Mouse (Mus musculus): Measurements from ENCODE around the gene Mettl26. TPM values are rescaled to one million over a fixed set of nuclear protein-coding genes. Genes with fewer than 3 reads are reported as not detected.

The Mettl26 gene
- polyA plus RNA-seq, 1 experiment from 2014 or later: 50.7 TPM

GRCm38 (mm10) chr17:25886806-25887205, 11.9 kb downstream of the Mettl26 start:
- DNase-seq (ENCODE audit: low spot score) (no peak), ATAC-seq (no peak)
- Histone ChIP-seq H3K4me2 (replicated peaks; ENCODE audit: low read depth, low read length) (no peak overlapping the region), H3K9ac (replicated peaks; ENCODE audit: low read depth) (no peak overlapping the region), H3K27ac (ENCODE audit: low read length) (no peak overlapping the region), H3K36me3 (ENCODE audit: insufficient read depth, low read length) (peaks cover 9% of the 10 kb centered on the region; the same call in 1 of the 2 replicates), H3K4me3 (ENCODE audit: low read depth, low read length) (no peak overlapping the region), H3K4me1 (ENCODE audit: insufficient read depth, low read depth, low read length) (no peaks in the 10 kb centered on the region), H3K27me3 (replicated peaks; ENCODE audit: insufficient read depth, low read length) (no peaks in the 10 kb centered on the region), H3K9me3 (ENCODE audit: low read length) (no peaks in the 10 kb centered on the region)
- no peak for TF ChIP-seq EP300 (IDR thresholded peaks at IDR 0.05)
- no peak for TF ChIP-seq CTCF (IDR thresholded peaks at IDR 0.05)

GRCm38 (mm10) chr17:25887467-25887866, 12.6 kb downstream of the Mettl26 start:
- WGBS: 55% methylated on average over 10 of the region's 10 CpGs
- peaks cover 9% of the 10 kb centered on the region; the same call in 1 of the 2 replicates for H3K36me3 ChIP-seq (ENCODE audit: insufficient read depth, low read length)
- TF ChIP-seq CTCF (IDR thresholded peaks at IDR 0.05): no peak
- TF ChIP-seq EP300 (IDR thresholded peaks at IDR 0.05): peak; percentile 76

GRCm38 (mm10) chr17:25888837-25889236, 14.0 kb downstream of the Mettl26 start:
- H3K36me3 ChIP-seq (ENCODE audit: insufficient read depth, low read length): peaks cover 1% of the 10 kb centered on the region; the same call in 1 of the 2 replicates
- no peaks in the 10 kb centered on the region for H3K27me3 ChIP-seq (replicated peaks; ENCODE audit: insufficient read depth, low read length)
- no peak overlapping the region for H3K9ac ChIP-seq (replicated peaks; ENCODE audit: low read depth)

More at GRCm38 (mm10) chr17:25887467-25887866, 12.6 kb downstream of the Mettl26 start:
- peak; percentile 73 for ATAC-seq
- H3K4me2 ChIP-seq (replicated peaks; ENCODE audit: low read depth, low read length): no peak overlapping the region
- peak; percentile 56 for DNase-seq (ENCODE audit: low spot score)
- no peak overlapping the region for H3K9ac ChIP-seq (replicated peaks; ENCODE audit: low read depth)
- H3K27me3 ChIP-seq (replicated peaks; ENCODE audit: insufficient read depth, low read length): no peaks in the 10 kb centered on the region
- no peak overlapping the region for H3K4me3 ChIP-seq (ENCODE audit: low read depth, low read length)
- no peak overlapping the region for H3K27ac ChIP-seq (ENCODE audit: low read length)
- H3K4me1 ChIP-seq (ENCODE audit: insufficient read depth, low read depth, low read length): no peaks in the 10 kb centered on the region
- no peaks in the 10 kb centered on the region for H3K9me3 ChIP-seq (ENCODE audit: low read length)

GRCm38 (mm10) chr17:25893975-25894617, 19.2 kb downstream of the Mettl26 start:
- no peak overlapping the region for H3K9ac ChIP-seq (replicated peaks; ENCODE audit: low read depth)
- DNase-seq (ENCODE audit: low spot score) (peak; percentile 86), ATAC-seq (peak; percentile 85)
- TF ChIP-seq CTCF (IDR thresholded peaks at IDR 0.05) (peak; percentile 98), EP300 (IDR thresholded peaks at IDR 0.05) (no peak)
- no peaks in the 10 kb centered on the region for H3K9me3 ChIP-seq (ENCODE audit: low read length)
- 37% methylated on average over 2 of the region's 2 CpGs for WGBS
- no peak overlapping the region for H3K27ac ChIP-seq (ENCODE audit: low read length)
- no peaks in the 10 kb centered on the region for H3K27me3 ChIP-seq (replicated peaks; ENCODE audit: insufficient read depth, low read length)
- H3K4me3 ChIP-seq (ENCODE audit: low read depth, low read length): no peak overlapping the region
- no peaks in the 10 kb centered on the region for H3K36me3 ChIP-seq (ENCODE audit: insufficient read depth, low read length)
- H3K4me1 ChIP-seq (ENCODE audit: insufficient read depth, low read depth, low read length): no peaks in the 10 kb centered on the region
- no peak overlapping the region for H3K4me2 ChIP-seq (replicated peaks; ENCODE audit: low read depth, low read length)

More at GRCm38 (mm10) chr17:25888837-25889236, 14.0 kb downstream of the Mettl26 start:
- TF ChIP-seq EP300 (IDR thresholded peaks at IDR 0.05): no peak
- no peak for TF ChIP-seq CTCF (IDR thresholded peaks at IDR 0.05)
- Histone ChIP-seq H3K4me3 (ENCODE audit: low read depth, low read length) (no peak overlapping the region), H3K4me2 (replicated peaks; ENCODE audit: low read depth, low read length) (no peak overlapping the region), H3K4me1 (ENCODE audit: insufficient read depth, low read depth, low read length) (no peaks in the 10 kb centered on the region), H3K9me3 (ENCODE audit: low read length) (no peaks in the 10 kb centered on the region), H3K27ac (ENCODE audit: low read length) (no peak overlapping the region)
- DNase-seq (ENCODE audit: low spot score): no peak
- no peak for ATAC-seq
- WGBS: 92% methylated on average over 3 of the region's 3 CpGs

- H3K4me1 ChIP-seq (ENCODE audit: insufficient read depth, low read depth, low read length): no peaks in the 10 kb centered on the region
- ATAC-seq: no peak
- no peak for TF ChIP-seq CTCF (IDR thresholded peaks at IDR 0.05)
- no peak for TF ChIP-seq EP300 (IDR thresholded peaks at IDR 0.05)
- no peak overlapping the region for H3K4me3 ChIP-seq (ENCODE audit: low read depth, low read length)
- 54% methylated on average over 2 of the region's 2 CpGs for WGBS
- H3K27me3 ChIP-seq (replicated peaks; ENCODE audit: insufficient read depth, low read length): no peaks in the 10 kb centered on the region
- H3K9ac ChIP-seq (replicated peaks; ENCODE audit: low read depth): no peak overlapping the region
- no peak for DNase-seq (ENCODE audit: low spot score)
- H3K36me3 ChIP-seq (ENCODE audit: insufficient read depth, low read length): no peaks in the 10 kb centered on the region
- no peak overlapping the region for H3K27ac ChIP-seq (ENCODE audit: low read length)
- H3K4me2 ChIP-seq (replicated peaks; ENCODE audit: low read depth, low read length): no peak overlapping the region
- H3K9me3 ChIP-seq (ENCODE audit: low read length): no peaks in the 10 kb centered on the region
Measured at GRCm38 (mm10) chr17:25895415-25895814, 20.5 kb downstream of the Mettl26 start.

GRCm38 (mm10) chr17:25895891-25896290, 21.0 kb downstream of the Mettl26 start:
- H3K27ac ChIP-seq (ENCODE audit: low read length): no peak overlapping the region
- no peak for ATAC-seq
- 71% methylated on average over 12 of the region's 12 CpGs for WGBS

More at GRCm38 (mm10) chr17:25895891-25896290, 21.0 kb downstream of the Mettl26 start:
- Histone ChIP-seq H3K9ac (replicated peaks; ENCODE audit: low read depth) (no peak overlapping the region), H3K4me1 (ENCODE audit: insufficient read depth, low read depth, low read length) (no peaks in the 10 kb centered on the region), H3K36me3 (ENCODE audit: insufficient read depth, low read length) (no peaks in the 10 kb centered on the region), H3K4me2 (replicated peaks; ENCODE audit: low read depth, low read length) (no peak overlapping the region), H3K4me3 (ENCODE audit: low read depth, low read length) (no peak overlapping the region), H3K9me3 (ENCODE audit: low read length) (no peaks in the 10 kb centered on the region), H3K27me3 (replicated peaks; ENCODE audit: insufficient read depth, low read length) (no peaks in the 10 kb centered on the region)
- TF ChIP-seq EP300 (IDR thresholded peaks at IDR 0.05) (no peak), CTCF (IDR thresholded peaks at IDR 0.05) (no peak)
- no peak for DNase-seq (ENCODE audit: low spot score)

Measured in lung, postnatal 0 days (tissue).